In the genomic region with DNA sequence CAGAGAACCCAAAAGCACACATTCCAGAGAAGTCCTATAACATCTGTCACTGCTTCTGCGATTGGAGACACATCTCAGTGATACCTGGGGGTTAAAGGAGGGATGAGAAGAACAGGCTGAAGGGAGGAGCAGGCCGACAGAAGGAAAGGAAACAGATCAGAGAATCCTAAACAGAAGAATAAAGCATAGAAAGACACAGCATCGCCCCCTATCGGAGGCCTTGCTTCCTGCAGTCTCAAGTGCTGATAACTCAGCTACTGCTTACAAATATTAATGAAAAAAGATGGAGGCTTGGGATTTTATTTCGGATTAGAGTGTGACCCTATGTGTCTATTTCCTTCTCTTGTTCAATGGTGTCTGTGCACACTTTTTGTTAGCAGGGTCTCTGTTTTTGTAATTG, we compare ENCODE assay signal across 10 mouse cellular contexts.
A peak's percentile ranks its signal among the peaks of the same experiment; 100 is the strongest.
DNase-seq lines count a peak whose midpoint lies in the region; ATAC-seq lines count a peak whose summit lies in the region.
"Had no signal": no experiment of that assay in that cellular context is flagged by ENCODE, and none has a peak within 500 bp of the region (broad histone marks: within the 10 kb centered on the region; RNA-seq: fewer than 3 reads in every experiment).

No protein-coding gene starts in this region.

- H3K9ac ChIP-seq in kidney, embryonic 16.5 days (replicated peaks; ENCODE audit: low read length): no peak overlapping the region

- H3K4me3 ChIP-seq in kidney, embryonic 16.5 days (ENCODE audit: low read length): no peak overlapping the region

- intact Hi-C loops in gastrocnemius, postnatal 14 days (cut with DNase I; ENCODE audit: low total_unique reads): no loop called here

- peak; percentile 46 to 48 for DNase-seq in kidney, postnatal 4 days
- peak; percentile 64 to 67 for DNase-seq in B cell, adult 2 months
- peak; percentile 23 for DNase-seq in ES-CJ7 (ENCODE audit: low read depth, low spot score)
- peak; percentile 47 for DNase-seq in lung, postnatal 10 days
- DNase-seq in gastrocnemius, postnatal 14 days: no peak
- no peak for DNase-seq in gastrocnemius, adult 8-10 months (ENCODE audit: low spot score in 2 of 2)
- DNase-seq in urinary bladder, adult 2 months (ENCODE audit: low spot score): no peak
- DNase-seq: cerebellum, adult 2 months; gastrocnemius, postnatal 10 days had no signal

- ATAC-seq in kidney, embryonic 16.5 days (ENCODE audit: low FRiP score, low TSS enrichment): no peak

- H3K9me3 ChIP-seq in kidney, embryonic 16.5 days (ENCODE audit: low read length): no peaks in the 10 kb centered on the region

- H3K27me3 ChIP-seq in kidney, embryonic 16.5 days (ENCODE audit: insufficient read depth, low read length): no peaks in the 10 kb centered on the region

- 57% methylated on average over 5 of the region's 5 CpGs for WGBS in kidney, embryonic 16.5 days

- H3K36me3 ChIP-seq in kidney, embryonic 16.5 days (ENCODE audit: insufficient read depth, low read length): no peaks in the 10 kb centered on the region

- peaks cover 33% of the 10 kb centered on the region for H3K4me1 ChIP-seq in kidney, embryonic 16.5 days (ENCODE audit: insufficient read depth, low read length)

- no peak overlapping the region for H3K27ac ChIP-seq in kidney, embryonic 16.5 days (ENCODE audit: low read length)

- H3K4me2 ChIP-seq in kidney, embryonic 16.5 days (replicated peaks; ENCODE audit: low read depth, low read length): no peak overlapping the region

Comparison
In these comparisons a context has a peak if more than half of its experiments do, and no peak if none do; other contexts are left out.
1. DNase-seq: peak in kidney, postnatal 4 days (2 of 2), B cell, adult 2 months (2 of 2), ES-CJ7 (single experiment) and lung, postnatal 10 days (single experiment); none in gastrocnemius, postnatal 14 days (single experiment), gastrocnemius, adult 8-10 months (0 of 2) and urinary bladder, adult 2 months (single experiment).